Mouse (Mus musculus): ENCODE data around the gene Esrrg. TPM values are rescaled to one million over a fixed set of nuclear protein-coding genes. Genes with fewer than 3 reads are reported as not detected.

Esrrg gene
- total and polyA plus RNA-seq, 3 experiments, result 0.01 TPM; not detected in 2

DNA sequence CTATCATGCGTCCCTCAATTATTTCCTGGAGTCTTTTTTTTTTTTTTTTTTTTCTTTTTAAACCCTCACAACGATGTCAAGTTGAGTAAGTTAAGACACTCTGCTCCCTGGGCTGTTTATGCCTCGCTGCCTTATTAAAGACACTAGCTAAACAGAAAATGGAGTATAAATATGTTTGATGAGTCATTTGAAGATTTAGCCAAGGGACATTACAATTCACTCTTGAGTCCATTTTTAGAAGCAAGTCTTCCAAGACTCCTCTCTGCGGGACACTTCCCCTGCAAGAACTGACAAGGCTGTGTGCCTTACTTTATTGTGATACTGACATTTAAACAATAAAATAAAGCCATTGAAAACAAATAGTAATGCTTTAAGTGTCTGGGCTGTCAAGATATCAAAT is 496.9 kb downstream of the Esrrg start:
- Histone ChIP-seq H3K79me2 (ENCODE audit: control insufficient read depth, insufficient read depth, low read length, poor library complexity) (no peaks in the 10 kb centered on the region), H3K27me3 (ENCODE audit: control insufficient read depth in 1 of 2, insufficient read depth in 2 of 2, low read length in 2 of 2) (no peaks in the 10 kb centered on the region; a peak in 1 of 4 replicates), H3K36me3 (ENCODE audit: control insufficient read depth in 1 of 2, insufficient read depth in 2 of 2, low read length in 2 of 2) (peaks cover 0 to 8% of the 10 kb centered on the region in 2 experiments; a peak in 2 of 4 replicates), H3K9ac (ENCODE audit: control insufficient read depth, low read depth, low read length, poor library complexity, severe bottlenecking) (no peak overlapping the region), H3K4me3 (ENCODE audit: control insufficient read depth in 1 of 2, insufficient read depth in 1 of 2, low read depth in 2 of 2, low read length in 2 of 2) (no peak overlapping the region), H3K4me1 (ENCODE audit: control insufficient read depth in 1 of 2, insufficient read depth in 2 of 2, low read length in 2 of 2) (peaks cover 0 to 6% of the 10 kb centered on the region in 2 experiments; a peak in 3 of 4 replicates), H3K9me3 (replicated peaks; ENCODE audit: insufficient read depth, low read length) (no peaks in the 10 kb centered on the region), H3K27ac (ENCODE audit: control insufficient read depth, low read depth, low read length) (no peak overlapping the region)
- TF ChIP-seq HCFC1 (IDR thresholded peaks at IDR 0.05; ENCODE audit: low read depth, low read length), result no peak
- no peak for DNase-seq (ENCODE audit: low read depth, low spot score)

DNA sequence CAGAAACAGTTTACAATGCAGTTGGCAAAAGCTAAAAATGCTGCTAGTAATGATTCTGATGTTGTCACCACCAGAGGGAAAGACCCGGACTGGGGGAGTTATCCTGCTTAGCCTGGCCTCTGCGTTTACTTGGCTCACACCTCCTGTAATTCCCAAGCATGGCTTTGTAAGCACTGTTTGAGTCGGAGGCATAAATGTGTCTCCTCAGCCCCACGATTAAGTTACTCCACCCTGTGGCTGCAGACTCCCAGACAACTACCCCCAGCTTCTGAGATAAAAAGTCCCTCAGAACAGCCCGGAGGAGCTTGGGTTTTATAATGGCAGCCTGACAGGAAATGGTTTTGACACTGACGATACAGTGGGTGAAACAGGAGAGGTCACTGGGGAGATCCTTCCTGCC is 499.4 kb downstream of the Esrrg start:
- H3K9me3 ChIP-seq (replicated peaks; ENCODE audit: insufficient read depth, low read length), result no peaks in the 10 kb centered on the region
- H3K79me2 ChIP-seq (ENCODE audit: control insufficient read depth, insufficient read depth, low read length, poor library complexity), result no peaks in the 10 kb centered on the region
- H3K36me3 ChIP-seq (ENCODE audit: control insufficient read depth in 1 of 2, insufficient read depth in 2 of 2, low read length in 2 of 2), result peaks cover 0 to 10% of the 10 kb centered on the region in 2 experiments; a peak in 2 of 4 replicates
- H3K27me3 ChIP-seq (ENCODE audit: control insufficient read depth in 1 of 2, insufficient read depth in 2 of 2, low read length in 2 of 2), result no peaks in the 10 kb centered on the region; a peak in 1 of 4 replicates
- H3K9ac ChIP-seq (ENCODE audit: control insufficient read depth, low read depth, low read length, poor library complexity, severe bottlenecking), result peak overlapping the region; percentile 46
- TF ChIP-seq NRF1 (IDR thresholded peaks at IDR 0.05; ENCODE audit: insufficient read depth, low read depth, low read length, poor library complexity, severe bottlenecking), result no peak
- 0 out of 6 replicates have a peak, but pooled peaks of 1 of the 3 experiments have one; percentile 1 for TF ChIP-seq CTCF (IDR thresholded peaks at IDR 0.05 in 2 of 3, conservative IDR thresholded peaks at IDR 0.05 in 1 of 3; ENCODE audit: control insufficient read depth in 1 of 3, insufficient read depth in 1 of 3, low read depth in 2 of 3, low read length in 3 of 3, poor library complexity in 1 of 3, severe bottlenecking in 1 of 3)
- peak; percentile 29; the same call in 1 of the 2 replicates for TF ChIP-seq SMC3 (IDR thresholded peaks at IDR 0.05; ENCODE audit: low read depth, low read length)
- TF ChIP-seq RAD21 (IDR thresholded peaks at IDR 0.05; ENCODE audit: low read depth, low read length), result no peak; the same call in 1 of the 2 replicates
- TF ChIP-seq RCOR1 (IDR thresholded peaks at IDR 0.05; ENCODE audit: low read depth, low read length), result no peak
- peak overlapping the region in 1 of 2 experiments; percentile 9; a peak in 1 of 4 replicates for H3K4me3 ChIP-seq (ENCODE audit: control insufficient read depth in 1 of 2, insufficient read depth in 1 of 2, low read depth in 2 of 2, low read length in 2 of 2)
- H3K27ac ChIP-seq (ENCODE audit: control insufficient read depth, low read depth, low read length), result peak overlapping the region; percentile 58
- peaks cover 0 to 8% of the 10 kb centered on the region in 2 experiments; a peak in 3 of 4 replicates for H3K4me1 ChIP-seq (ENCODE audit: control insufficient read depth in 1 of 2, insufficient read depth in 2 of 2, low read length in 2 of 2)
- peak; percentile 62 for DNase-seq (ENCODE audit: low read depth, low spot score)

DNA sequence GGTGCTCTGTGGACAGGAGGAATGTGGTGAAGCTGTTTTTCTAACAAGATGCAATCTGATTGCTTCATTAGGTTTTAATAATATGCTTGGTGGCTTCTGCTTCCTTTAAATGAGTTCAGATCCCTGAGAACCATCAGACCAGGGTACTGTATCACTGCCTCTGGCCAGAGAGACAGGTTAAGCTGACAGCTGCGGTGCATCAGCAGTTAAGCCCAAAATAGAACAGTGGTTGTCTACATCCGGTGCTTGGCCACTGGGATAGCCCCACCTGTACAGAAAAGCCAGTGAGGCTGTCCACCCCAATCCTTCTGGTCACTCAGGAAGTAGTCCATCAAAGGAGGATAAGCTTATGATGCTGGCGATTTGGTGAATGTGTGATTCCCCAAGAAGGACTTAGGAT is 503.0 kb downstream of the Esrrg start:
- Histone ChIP-seq H3K36me3 (ENCODE audit: control insufficient read depth in 1 of 2, insufficient read depth in 2 of 2, low read length in 2 of 2) (peaks cover 0 to 17% of the 10 kb centered on the region in 2 experiments; a peak in 2 of 4 replicates), H3K9me3 (replicated peaks; ENCODE audit: insufficient read depth, low read length) (no peaks in the 10 kb centered on the region), H3K27ac (ENCODE audit: control insufficient read depth, low read depth, low read length) (no peak overlapping the region), H3K79me2 (ENCODE audit: control insufficient read depth, insufficient read depth, low read length, poor library complexity) (no peaks in the 10 kb centered on the region), H3K9ac (ENCODE audit: control insufficient read depth, low read depth, low read length, poor library complexity, severe bottlenecking) (no peak overlapping the region), H3K27me3 (ENCODE audit: control insufficient read depth in 1 of 2, insufficient read depth in 2 of 2, low read length in 2 of 2) (no peaks in the 10 kb centered on the region), H3K4me1 (ENCODE audit: control insufficient read depth in 1 of 2, insufficient read depth in 2 of 2, low read length in 2 of 2) (peaks cover 2 to 12% of the 10 kb centered on the region in 2 experiments; a peak in 3 of 4 replicates), H3K4me3 (ENCODE audit: control insufficient read depth in 1 of 2, insufficient read depth in 1 of 2, low read depth in 2 of 2, low read length in 2 of 2) (no peak overlapping the region)
- no peak for TF ChIP-seq HCFC1 (IDR thresholded peaks at IDR 0.05; ENCODE audit: low read depth, low read length)
- no peak for TF ChIP-seq USF2 (IDR thresholded peaks at IDR 0.05; ENCODE audit: borderline replicate concordance in 1 of 2, insufficient read depth in 1 of 2, low read depth in 1 of 2, low read length in 2 of 2)
- no peak for TF ChIP-seq CTCF (IDR thresholded peaks at IDR 0.05 in 2 of 3, conservative IDR thresholded peaks at IDR 0.05 in 1 of 3; ENCODE audit: control insufficient read depth in 1 of 3, insufficient read depth in 1 of 3, low read depth in 2 of 3, low read length in 3 of 3, poor library complexity in 1 of 3, severe bottlenecking in 1 of 3)
- no peak for TF ChIP-seq E2F4 (IDR thresholded peaks at IDR 0.05; ENCODE audit: borderline replicate concordance, low read depth, low read length)
- no peak for TF ChIP-seq EP300 (IDR thresholded peaks at IDR 0.05; ENCODE audit: low read depth in 1 of 2, low read length in 2 of 2)
- TF ChIP-seq POLR2AphosphoS2 (IDR thresholded peaks at IDR 0.05; ENCODE audit: low read length), result no peak
- TF ChIP-seq MXI1 (IDR thresholded peaks at IDR 0.05; ENCODE audit: low read depth, low read length), result no peak
- no peak for TF ChIP-seq UBTF (IDR thresholded peaks at IDR 0.05; ENCODE audit: borderline replicate concordance, insufficient read depth, low read depth, low read length)
- no peak for TF ChIP-seq SMC3 (IDR thresholded peaks at IDR 0.05; ENCODE audit: low read depth, low read length)
- no peak for TF ChIP-seq JUND (IDR thresholded peaks at IDR 0.05; ENCODE audit: low read depth, low read length)
- no peak for TF ChIP-seq MAX (IDR thresholded peaks at IDR 0.05; ENCODE audit: low read length)
- TF ChIP-seq ZC3H11A (IDR thresholded peaks at IDR 0.05; ENCODE audit: low read depth, low read length), result no peak
- TF ChIP-seq MYB (IDR thresholded peaks at IDR 0.05; ENCODE audit: low read depth, low read length), result no peak
- TF ChIP-seq KAT2A (conservative IDR thresholded peaks at IDR 0.05; ENCODE audit: low read depth, low read length), result no peak
- no peak for TF ChIP-seq TBP (IDR thresholded peaks at IDR 0.05; ENCODE audit: low read depth, low read length)
- TF ChIP-seq ZMIZ1 (IDR thresholded peaks at IDR 0.05; ENCODE audit: low read depth, low read length), result no peak
- no peak for DNase-seq (ENCODE audit: low read depth, low spot score)
